Mouse (Mus musculus) large intestine, adult 2 months (tissue): ENCODE data around the gene Cnih3. TPM values are rescaled to one million over a fixed set of nuclear protein-coding genes. Genes with fewer than 3 reads are reported as not detected.

Experiments
- DNase-seq: peaks from one replicate; pipeline ENCODE4 v3.0.0-alpha.2; 2012; ENCODE audit warnings: low read depth, low spot score
- WGBS: fragments of 180-500 bp; shearing (Covaris S2); methylation state at CpG from one replicate; pipeline ENCODE4 v1.1.7; 2018; 5-methylcytosine and 5-hydroxymethylcytosine counted together
- polyA plus RNA-seq: library from polyadenylated mRNA; depleted of rRNA; stranded (reverse); fragments of >200 nt; gene quantifications from 2 replicates; pipeline ENCODE4 v1.2.3, GENCODE M21; 2012; rRNA removed

The Cnih3 gene
- polyA plus RNA-seq, result not detected in 2 replicates

GRCm38 (mm10) chr1:181352367-181353199 is at the start of gene Cnih3:
Cnih3 (plus strand) TSS chr1:181352628.
- DNase-seq, result no peak
- whole genome bisulfite sequencing, result under 1% methylated on average over 76 of the region's 78 CpGs

- 75% methylated on average over 3 of the region's 3 CpGs for WGBS
- DNase-seq, result no peak
Observed at GRCm38 (mm10) chr1:181307981-181308380, 44.4 kb upstream of the Cnih3 start.

GRCm38 (mm10) chr1:181310712-181311111 is 41.7 kb upstream of the Cnih3 start:
- 92% methylated on average over 5 of the region's 5 CpGs for WGBS
- no peak for DNase-seq

GRCm38 (mm10) chr1:181312115-181313045 is 40.0 kb upstream of the Cnih3 start:
- WGBS, result 91% methylated on average over 15 of the region's 15 CpGs
- no peak for DNase-seq

- WGBS, result 87% methylated on average over 8 of the region's 8 CpGs
- no peak for DNase-seq
Observed at GRCm38 (mm10) chr1:181313046-181313415, 39.4 kb upstream of the Cnih3 start.

- WGBS, result 88% methylated on average over 10 of the region's 10 CpGs
Observed at GRCm38 (mm10) chr1:181314301-181314700, 38.1 kb upstream of the Cnih3 start.

GRCm38 (mm10) chr1:181315350-181315749 is 37.1 kb upstream of the Cnih3 start:
- no peak for DNase-seq
- 35% methylated on average over 3 of the region's 3 CpGs for WGBS

More at GRCm38 (mm10) chr1:181314301-181314700, 38.1 kb upstream of the Cnih3 start:
- DNase-seq, result no peak

GRCm38 (mm10) chr1:181316571-181316970 is 35.9 kb upstream of the Cnih3 start:
- DNase-seq, result no peak
- WGBS, result 74% methylated on average over 5 of the region's 5 CpGs

GRCm38 (mm10) chr1:181319466-181319865 is 33.0 kb upstream of the Cnih3 start:
- WGBS, result 81% methylated on average over 6 of the region's 6 CpGs
- no peak for DNase-seq

- WGBS, result 95% methylated on average over 5 of the region's 5 CpGs
- DNase-seq, result no peak
Observed at GRCm38 (mm10) chr1:181321149-181321548, 31.3 kb upstream of the Cnih3 start.

GRCm38 (mm10) chr1:181323134-181323533 is 29.3 kb upstream of the Cnih3 start:
- 94% methylated on average over 3 of the region's 3 CpGs for WGBS
- DNase-seq, result no peak

GRCm38 (mm10) chr1:181327137-181327536 is 25.3 kb upstream of the Cnih3 start:
- DNase-seq, result no peak
- 84% methylated on average over 5 of the region's 5 CpGs for WGBS

GRCm38 (mm10) chr1:181327636-181328420 is 24.6 kb upstream of the Cnih3 start:
- DNase-seq, result no peak
- 81% methylated on average over 10 of the region's 10 CpGs for WGBS

GRCm38 (mm10) chr1:181329110-181329509 is 23.3 kb upstream of the Cnih3 start:
- 66% methylated on average over 3 of the region's 3 CpGs for WGBS
- DNase-seq, result no peak

GRCm38 (mm10) chr1:181332597-181332996 is 19.8 kb upstream of the Cnih3 start:
- no peak for DNase-seq
- WGBS, result 35% methylated on average over 2 of the region's 2 CpGs

GRCm38 (mm10) chr1:181334329-181335018 is 18.0 kb upstream of the Cnih3 start:
- 82% methylated on average over 6 of the region's 6 CpGs for WGBS
- DNase-seq, result no peak

- no peak for DNase-seq
- WGBS, result 92% methylated on average over 5 of the region's 5 CpGs
Observed at GRCm38 (mm10) chr1:181335019-181335365, 17.4 kb upstream of the Cnih3 start.

GRCm38 (mm10) chr1:181335388-181335787 is 17.0 kb upstream of the Cnih3 start:
- WGBS, result 96% methylated on average over 4 of the region's 4 CpGs
- no peak for DNase-seq

- 89% methylated on average over 6 of the region's 6 CpGs for WGBS
- DNase-seq, result no peak
Observed at GRCm38 (mm10) chr1:181336857-181337256, 15.6 kb upstream of the Cnih3 start.
